Mouse (Mus musculus) spleen, adult 2 months (tissue): ENCODE measurements around the gene Vamp3.

Experiments
- CTCF ChIP-seq: fragments of 200-500 bp; IDR thresholded peaks from 2 replicates; pipeline ENCODE4 v1.5.1; 2011; ENCODE audit warnings: mild to moderate bottlenecking, inconsistent platforms; ENCODE audit not compliant: insufficient read depth, insufficient read length, insufficient replicate concordance; ENCODE audit errors: extremely low read depth
- POLR2A ChIP-seq: fragments of 200-500 bp; IDR thresholded peaks from 2 replicates; pipeline ENCODE4 v1.6.1; 2011; ENCODE audit warnings: low read depth, low read length, inconsistent platforms

DNA sequence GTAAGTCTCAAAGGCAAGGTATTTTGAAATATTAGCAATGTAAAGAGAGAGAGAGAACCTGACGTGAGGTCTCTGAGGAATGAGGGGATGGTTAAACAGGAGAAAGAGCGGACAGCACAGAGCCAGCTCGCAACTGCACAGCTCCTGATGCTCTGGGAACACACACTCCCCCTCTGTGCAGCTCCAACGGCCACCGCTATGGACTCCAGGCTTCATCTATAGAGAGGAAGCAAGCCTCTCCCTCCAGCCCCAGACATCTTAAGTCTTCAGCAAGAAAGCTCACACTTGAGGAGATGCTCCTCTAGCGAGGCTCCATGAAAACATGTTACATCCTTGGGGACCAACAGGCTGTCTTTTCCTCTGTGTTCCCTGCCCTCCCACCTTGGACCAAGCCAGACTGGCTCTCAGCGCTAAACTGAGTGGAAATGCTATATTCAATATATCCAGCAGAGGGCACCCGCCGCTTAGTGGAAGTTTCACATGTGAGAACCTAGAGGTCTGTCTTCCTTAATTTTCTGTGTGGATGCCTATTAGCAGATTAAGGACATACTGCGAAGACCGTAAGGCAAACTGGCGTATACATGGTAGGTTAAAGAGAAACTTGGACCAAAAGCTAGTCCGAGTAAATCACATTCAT lies 15.5 kb upstream of the Vamp3 start:
- TF ChIP-seq POLR2A (no peak), CTCF (peak; percentile 34; the same call in 1 of the 2 replicates)
